Mouse (Mus musculus) adrenal gland, postnatal 25 days (tissue): ENCODE measurements around the gene Ecm1. TPM values are rescaled to one million over a fixed set of nuclear protein-coding genes. Genes with fewer than 3 reads are reported as not detected.
"Not testable (repeated sequence)": the region's sequence is repeated elsewhere in the genome, so short reads cannot be mapped to it uniquely, and the experiment has no call there.

Experiments used
- DNase-seq: peaks from one replicate; pipeline ENCODE4 v3.0.0; 2021; ENCODE audit warnings: mixed read lengths
- total RNA-seq: library from RNA; stranded (reverse); gene quantifications from 2 replicates; pipeline ENCODE4 v1.2.3, GENCODE M21; 2021

Ecm1 gene
- total RNA-seq, 1 experiment from 2014 or later: 318 TPM

DNA sequence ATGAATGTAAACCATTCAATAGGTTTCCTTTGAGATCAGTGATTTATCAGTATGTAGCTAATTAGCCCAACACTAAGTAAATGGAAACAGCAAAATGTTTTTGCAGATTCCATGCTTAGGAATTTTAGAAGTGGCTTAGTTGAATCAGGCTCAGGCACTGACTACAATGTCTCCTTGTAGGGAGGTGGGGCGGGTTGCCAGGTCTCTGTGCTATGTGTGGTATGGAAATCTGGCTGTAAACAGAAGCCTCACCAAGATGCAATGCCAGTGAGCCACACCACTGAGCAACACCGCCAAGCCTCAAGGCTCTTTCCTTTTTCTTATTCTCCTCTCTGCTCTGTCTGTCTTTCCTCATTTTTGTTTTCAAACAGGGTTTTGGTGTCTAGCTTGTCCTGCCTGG, 10.5 kb downstream of the Ecm1 start:
- no peak for DNase-seq

GRCm38 (mm10) chr3:95726696-95727358, 12.5 kb downstream of the Ecm1 start:
- no peak for DNase-seq

DNA sequence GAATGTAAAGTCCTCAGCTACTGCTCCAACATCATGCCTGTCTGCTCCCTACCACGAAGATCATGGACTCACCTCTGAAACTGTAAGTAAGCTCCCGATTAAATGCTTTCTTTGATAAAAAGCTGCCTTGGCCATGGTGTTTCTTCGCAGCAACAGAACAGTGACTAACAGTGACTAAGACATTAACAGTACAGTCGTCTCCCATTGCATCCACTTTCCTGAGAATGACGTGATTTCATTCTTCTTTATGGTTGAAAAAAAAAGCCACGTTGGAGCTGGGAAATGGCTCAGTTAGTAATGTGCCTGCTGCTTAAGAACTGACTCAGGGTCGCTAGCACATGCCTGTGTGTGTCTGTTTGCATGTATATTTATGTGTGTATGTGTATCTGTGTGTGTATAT, 13.5 kb downstream of the Ecm1 start:
- DNase-seq: no peak

- no peak for DNase-seq
These were observed 17.0 kb downstream of the Ecm1 start for GRCm38 (mm10) chr3:95722386-95722785.

- no peak for DNase-seq
These were observed 21.2 kb downstream of the Ecm1 start for GRCm38 (mm10) chr3:95718153-95718552.

GRCm38 (mm10) chr3:95716075-95716474, 23.3 kb downstream of the Ecm1 start:
- no peak for DNase-seq

DNA sequence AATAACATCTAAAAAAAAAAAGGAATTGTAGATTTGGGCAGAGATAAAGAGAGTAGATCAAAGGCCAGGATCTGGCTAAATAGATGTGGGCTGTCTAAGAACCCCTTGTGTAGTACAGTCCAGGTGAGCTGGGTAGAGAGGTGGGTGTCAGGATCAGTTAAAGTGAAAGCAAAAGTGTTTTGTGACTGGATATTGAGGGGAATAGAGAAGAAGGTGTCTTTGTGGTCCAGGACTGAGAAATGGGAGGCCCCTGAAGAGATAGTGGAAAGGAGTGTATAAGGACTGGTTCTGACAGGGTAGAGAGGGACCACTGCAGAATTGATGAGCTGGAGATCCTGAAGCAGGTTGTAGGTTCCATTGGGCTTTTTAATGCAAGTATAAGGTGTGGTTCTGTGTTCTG, 29.4 kb downstream of the Ecm1 start:
- DNase-seq: no peak

DNA sequence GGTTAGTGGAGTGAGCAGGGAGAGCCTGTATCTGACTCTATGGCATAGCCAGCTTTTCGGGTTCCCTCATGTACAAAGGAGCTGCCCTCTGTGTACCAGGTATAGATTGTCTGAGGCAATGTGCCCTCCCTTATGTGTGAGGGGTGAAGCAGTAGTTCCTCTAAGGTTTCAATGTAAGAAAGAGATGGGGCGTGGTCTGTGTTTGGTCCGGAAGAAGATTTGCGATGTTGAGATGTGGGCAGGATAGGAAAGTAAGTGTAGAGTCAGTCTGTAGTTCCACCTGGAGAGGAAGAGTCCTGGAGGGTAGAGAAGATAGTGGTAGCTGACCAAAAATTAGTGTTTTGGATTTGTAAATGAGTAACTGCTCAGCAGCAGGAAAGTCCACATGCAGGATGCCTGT, 30.3 kb downstream of the Ecm1 start:
- DNase-seq: no peak

DNA sequence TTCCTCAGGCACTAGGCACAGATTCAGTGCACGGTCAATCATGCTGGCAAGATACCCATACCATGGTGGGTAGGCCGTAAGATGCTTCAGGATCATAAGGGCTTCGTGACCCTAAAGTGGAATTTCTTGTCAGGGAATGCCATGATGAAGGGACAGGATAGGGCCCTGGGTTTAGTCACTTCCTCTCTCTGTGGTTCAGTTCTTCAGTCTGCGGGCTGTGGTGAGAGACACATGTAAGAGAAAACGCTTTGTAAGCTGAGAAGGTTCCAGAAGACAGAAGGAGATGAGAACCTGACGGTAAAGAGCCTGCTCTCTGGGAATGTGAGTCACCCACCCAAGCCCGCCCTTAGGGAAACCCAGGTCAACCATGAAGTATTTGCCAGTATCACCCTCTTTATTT, 31.9 kb downstream of the Ecm1 start:
- DNase-seq: no peak

DNA sequence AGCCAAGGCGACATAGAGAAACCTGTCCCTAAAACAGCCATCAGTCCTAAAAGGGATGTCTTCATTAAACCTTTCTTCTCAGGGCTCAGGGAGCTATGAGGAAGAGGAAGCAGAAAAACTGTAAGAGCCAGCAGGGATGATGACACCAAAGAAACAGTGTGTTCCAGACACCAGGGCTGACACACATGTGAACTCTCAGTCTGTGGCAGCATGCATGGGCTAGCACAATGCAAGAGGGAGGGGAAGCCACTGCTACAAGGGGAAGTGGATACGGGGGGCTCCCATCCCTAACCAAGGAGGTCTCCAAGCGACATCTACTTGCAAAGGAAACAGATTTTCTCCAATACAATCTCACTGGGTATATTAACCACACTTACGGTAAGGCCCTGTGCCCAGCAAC, 33.1 kb downstream of the Ecm1 start:
- no peak for DNase-seq

GRCm38 (mm10) chr3:95704612-95705011, 34.8 kb downstream of the Ecm1 start:
- no peak for DNase-seq

DNA sequence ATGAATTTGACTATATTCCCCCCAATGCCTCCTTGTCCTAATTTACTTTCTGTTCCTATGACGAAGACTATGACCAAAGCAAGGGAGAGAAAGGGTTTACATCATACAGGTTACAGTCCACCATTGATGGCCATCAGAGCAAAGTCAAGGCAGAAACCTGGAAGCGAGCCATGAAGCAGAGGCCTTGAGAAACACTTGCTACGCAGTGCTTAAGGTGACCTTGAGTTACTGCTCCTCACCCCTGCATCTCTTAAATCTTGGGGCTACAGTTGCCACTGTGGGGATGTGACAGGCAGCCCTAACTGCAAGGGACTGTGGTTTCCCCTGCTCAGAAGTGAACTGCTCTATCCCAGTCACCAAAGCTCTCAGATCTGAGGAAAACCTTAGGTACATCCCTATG, 36.1 kb downstream of the Ecm1 start:
- no peak for DNase-seq

DNA sequence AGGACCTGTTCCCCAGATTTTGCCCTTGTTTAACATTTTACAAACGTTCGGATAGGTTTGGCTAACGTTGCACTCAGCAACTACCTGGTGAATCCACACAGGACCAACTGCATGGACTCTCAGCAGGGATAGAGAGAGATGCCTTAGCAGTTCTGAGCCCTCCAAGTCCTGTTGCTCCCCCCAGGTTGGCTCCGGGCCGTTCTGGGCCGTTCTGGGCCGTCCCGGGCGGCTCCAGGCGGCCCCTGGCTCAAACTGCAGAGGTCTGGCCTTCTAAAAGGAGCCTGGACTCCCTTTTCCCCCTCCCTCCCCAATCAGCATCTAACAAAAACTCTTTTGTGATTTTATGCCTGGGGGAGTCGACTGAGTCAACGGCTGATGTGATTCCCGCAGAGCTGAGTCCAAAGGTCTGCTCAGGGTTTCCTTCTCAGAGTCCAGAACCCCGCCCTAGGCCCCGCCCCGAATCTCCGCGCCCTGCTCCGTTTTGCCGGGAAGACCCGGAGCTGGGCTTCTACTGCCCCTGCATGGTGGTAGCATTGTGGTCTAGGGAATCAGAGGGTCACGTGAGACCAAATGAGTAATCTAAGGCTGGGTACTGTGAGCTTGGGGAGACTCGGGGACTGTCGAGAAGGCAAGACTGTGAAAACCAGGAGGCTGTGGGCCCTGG, 37.4 kb downstream of the Ecm1 start:
- peak; percentile 76 for DNase-seq

DNA sequence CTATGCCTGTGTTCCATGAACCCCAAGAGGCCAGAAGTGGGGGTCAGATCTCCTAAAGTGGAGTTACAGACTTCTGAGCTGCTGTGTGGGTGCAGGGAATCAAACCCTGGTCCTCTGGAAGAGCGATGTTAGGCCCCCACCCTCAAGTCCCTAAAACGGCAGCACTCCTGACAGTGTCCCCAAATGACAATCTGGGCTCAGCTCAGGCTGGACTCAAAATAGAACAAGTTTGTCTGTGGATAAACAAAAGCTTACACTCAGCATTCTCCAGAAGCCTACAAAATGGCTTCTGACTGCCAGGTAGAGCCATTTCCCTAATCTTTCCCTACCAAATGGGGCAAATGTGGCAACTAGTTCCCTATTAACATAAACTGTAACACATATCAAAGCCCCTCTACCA, 38.3 kb downstream of the Ecm1 start:
- no peak for DNase-seq

- DNase-seq: no peak
These were observed 39.1 kb downstream of the Ecm1 start for GRCm38 (mm10) chr3:95700233-95700681.

DNA sequence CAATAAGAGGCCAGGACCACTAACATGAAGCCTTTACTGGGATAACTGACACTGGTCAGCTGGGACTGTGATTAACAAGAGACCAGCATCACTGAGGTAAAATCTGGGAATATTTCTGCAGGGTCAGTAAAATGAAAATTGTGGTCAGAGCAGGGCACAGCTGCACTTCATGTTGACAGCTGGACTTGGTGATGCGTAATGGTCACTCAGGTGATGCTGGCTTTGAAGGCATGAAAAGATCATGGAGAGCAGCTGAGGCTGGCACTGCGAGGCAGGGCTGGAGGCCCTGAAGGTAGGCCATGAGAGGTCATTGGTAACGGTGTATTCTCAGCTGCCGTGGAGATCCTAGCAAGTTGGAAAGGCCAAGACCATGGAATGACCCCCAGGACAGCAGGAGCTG, 41.1 kb downstream of the Ecm1 start:
- DNase-seq: no peak

DNA sequence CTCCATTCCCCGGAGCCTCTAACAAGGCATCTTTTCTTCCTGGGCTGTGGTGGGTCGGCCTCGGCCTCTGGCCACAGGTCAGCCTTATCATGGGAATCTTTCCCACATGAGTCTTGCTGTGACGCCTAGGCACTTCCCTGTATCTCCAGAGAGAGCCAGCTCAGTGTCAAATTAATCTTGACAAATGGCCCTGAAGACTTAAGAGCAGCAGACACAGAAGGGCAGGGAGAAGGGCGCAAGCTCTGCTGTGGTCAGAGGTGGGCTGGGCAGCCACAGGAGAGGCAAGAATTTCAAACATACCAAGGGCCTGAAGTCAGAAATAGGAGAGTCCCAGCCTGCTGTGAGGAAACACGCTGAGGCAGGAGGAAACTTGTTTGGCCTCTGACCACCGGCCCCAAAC, 43.0 kb downstream of the Ecm1 start:
- DNase-seq: no peak

DNA sequence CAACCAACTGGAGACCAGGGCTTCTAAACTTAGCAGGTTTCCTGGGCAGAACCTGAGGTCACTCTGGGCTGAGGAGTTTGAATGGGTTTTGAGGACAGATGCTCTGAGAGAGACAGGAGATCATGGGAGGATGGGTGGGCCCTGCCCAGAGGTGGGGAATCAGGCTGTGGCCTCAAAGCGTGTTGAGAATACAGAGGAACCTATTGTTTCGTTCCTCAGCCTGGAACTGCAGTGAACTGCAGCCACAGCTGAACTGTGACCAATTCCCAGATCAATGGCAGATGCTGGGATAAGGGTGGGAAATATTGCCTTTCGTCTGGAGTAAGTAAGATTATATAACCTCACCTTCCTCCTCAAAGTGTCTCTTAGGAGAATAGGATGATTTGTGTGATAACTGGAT, 43.6 kb downstream of the Ecm1 start:
- DNase-seq: no peak

DNA sequence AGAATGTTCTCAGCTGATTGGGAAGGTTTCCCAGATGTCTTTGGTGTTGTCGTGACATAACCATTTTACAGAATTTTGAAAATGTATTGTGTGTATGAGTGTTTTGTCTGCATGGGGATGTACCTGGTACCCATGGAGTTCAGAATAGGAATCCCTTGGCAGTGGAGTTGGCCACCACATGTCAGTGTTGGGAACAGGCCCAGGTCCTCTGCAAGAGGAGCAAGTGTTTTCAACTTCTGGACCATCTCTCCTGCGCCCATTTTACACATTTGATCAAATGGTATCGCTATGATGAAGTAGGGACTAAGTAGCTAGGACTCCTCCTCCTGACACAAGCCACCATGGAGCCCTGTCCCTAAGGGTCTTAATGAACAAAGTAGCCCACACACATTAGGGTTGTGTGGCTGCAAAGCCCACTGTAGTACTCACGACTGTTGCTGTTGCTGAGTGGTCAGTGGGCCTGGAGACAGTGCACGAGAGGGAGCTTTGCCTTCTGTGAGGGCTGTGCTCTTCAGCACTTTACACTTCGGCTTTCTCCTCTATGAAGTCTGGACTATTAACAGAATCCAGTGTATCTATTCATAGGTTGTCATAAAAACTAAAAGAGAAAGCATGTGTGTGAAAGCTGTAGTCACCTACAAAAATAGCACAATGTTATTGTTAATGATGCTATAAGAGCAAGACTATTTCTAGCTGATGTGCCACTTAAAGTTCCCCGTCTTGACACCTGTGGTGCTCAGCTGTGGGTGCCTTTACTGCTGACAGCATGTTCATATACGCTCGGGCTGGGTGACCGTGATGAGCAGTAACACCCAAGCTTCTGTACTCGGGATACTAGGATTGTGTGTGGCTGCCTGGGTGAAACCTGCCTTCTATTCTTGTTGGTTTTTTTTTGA, 44.3 kb downstream of the Ecm1 start:
- no peak for DNase-seq

GRCm38 (mm10) chr3:95693821-95694807, 45.3 kb downstream of the Ecm1 start:
- DNase-seq: no peak

GRCm38 (mm10) chr3:95692677-95693076, 46.7 kb downstream of the Ecm1 start:
- no peak for DNase-seq

- DNase-seq: not testable (repeated sequence)
These were observed 48.8 kb downstream of the Ecm1 start for GRCm38 (mm10) chr3:95690552-95690951.
